Mouse (Mus musculus) bone marrow macrophage, adult 2 months (primary cell): ENCODE data around the gene Akap6.

Experiments used
- CTCF ChIP-seq: IDR thresholded peaks from 2 replicates; pipeline ENCODE4 v1.5.1; 2012; ENCODE audit warnings: low read depth, mild to moderate bottlenecking, low read length, moderate library complexity
- POLR2A ChIP-seq: IDR thresholded peaks from 2 replicates; pipeline ENCODE4 v1.6.1; 2012; ENCODE audit warnings: mild to moderate bottlenecking, low read depth, low read length, borderline replicate concordance

DNA sequence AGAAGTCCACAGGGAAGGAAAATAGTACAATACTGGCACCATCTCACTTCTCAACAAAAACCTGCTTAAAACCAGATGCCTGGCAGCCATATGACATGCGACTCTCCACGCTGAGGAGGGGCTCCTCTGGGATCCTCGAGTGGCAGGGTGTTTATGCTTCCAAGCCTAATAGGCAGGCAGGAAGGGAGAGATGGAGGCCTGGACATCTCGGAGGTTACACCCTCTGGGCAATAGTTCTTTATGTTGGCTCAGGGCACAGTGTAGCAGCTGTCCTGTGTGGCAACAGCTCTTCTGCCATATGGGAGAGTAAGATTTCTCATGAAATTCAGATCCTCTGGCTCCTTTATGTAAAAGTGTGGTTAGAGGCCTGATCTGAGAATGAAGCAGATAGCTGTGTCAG is 24.2 kb upstream of the Akap6 start:
- TF ChIP-seq POLR2A (no peak), CTCF (no peak)
